Mouse (Mus musculus) bone marrow, adult 2 months (tissue): ENCODE measurements around the gene Trp53i13.

Experiments
- CTCF ChIP-seq: fragments of 200-500 bp; IDR thresholded peaks from 2 replicates; pipeline ENCODE4 v1.5.1; 2011; ENCODE audit warnings: low read length, control low read depth; ENCODE audit not compliant: control insufficient read depth, insufficient read depth
- POLR2A ChIP-seq: fragments of 200-500 bp; IDR thresholded peaks from 2 replicates; pipeline ENCODE4 v1.6.1; 2011; ENCODE audit warnings: low read depth, mild to moderate bottlenecking, control low read depth, low read length, borderline replicate concordance; ENCODE audit not compliant: control insufficient read depth

DNA sequence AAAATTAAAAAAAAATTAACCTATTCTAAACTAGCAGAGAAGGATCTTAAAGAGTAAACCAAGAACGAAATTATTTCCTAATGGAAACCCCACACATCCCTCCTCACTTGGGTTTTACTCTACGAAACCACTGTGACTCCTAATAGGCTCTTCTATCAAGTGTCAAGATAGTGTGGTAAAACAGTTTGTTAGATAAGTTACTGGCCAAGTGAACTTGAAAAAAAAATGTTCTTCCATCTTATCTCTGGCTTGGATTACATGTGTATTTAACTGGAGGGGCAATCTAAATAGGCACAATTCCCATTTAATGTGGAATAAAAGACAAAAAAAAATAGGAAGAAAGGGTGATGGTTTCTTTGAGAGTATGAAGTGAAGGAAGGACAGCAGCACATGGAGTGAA is 15.1 kb upstream of the Trp53i13 start:
- TF ChIP-seq POLR2A (no peak), CTCF (no peak)
